9 mouse cellular contexts compared by ENCODE assay signal in genomic region chr8:84839411-84839810, GRCm38 (mm10). TPM values are rescaled to one million over a fixed set of nuclear protein-coding genes. Genes with fewer than 3 reads are reported as not detected.
DNase-seq lines count a peak whose midpoint lies in the region; ATAC-seq and TF ChIP-seq lines count a peak whose summit lies in the region.
"Had no signal": no experiment of that assay in that cellular context is flagged by ENCODE, and none has a peak within 500 bp of the region (broad histone marks: within the 10 kb centered on the region; RNA-seq: fewer than 3 reads in every experiment).

No protein-coding gene starts in this region.

- no peaks in the 10 kb centered on the region for H3K27me3 ChIP-seq in kidney, embryonic 16.5 days (ENCODE audit: insufficient read depth, low read length)
- no peaks in the 10 kb centered on the region for H3K27me3 ChIP-seq in embryonic facial prominence, embryonic 12.5 days
- no peaks in the 10 kb centered on the region for H3K27me3 ChIP-seq in intestine, postnatal 0 days (replicated peaks; ENCODE audit: control insufficient read depth, insufficient read depth, low read length)
- H3K27me3 ChIP-seq in midbrain, postnatal 0 days (ENCODE audit: insufficient read depth, low read length): no peaks in the 10 kb centered on the region

- TF ChIP-seq CTCF in intestine, postnatal 0 days (IDR thresholded peaks at IDR 0.05; ENCODE audit: low read depth): no peak
- no peak for TF ChIP-seq CTCF in midbrain, postnatal 0 days (IDR thresholded peaks at IDR 0.05)

- peak overlapping the region; percentile 90; the same call in 1 of the 2 replicates for H3K27ac ChIP-seq in kidney, embryonic 16.5 days (ENCODE audit: low read length)
- H3K27ac ChIP-seq in embryonic facial prominence, embryonic 12.5 days: no peak overlapping the region
- no peak overlapping the region for H3K27ac ChIP-seq in intestine, postnatal 0 days (ENCODE audit: low read depth, low read length)
- H3K27ac ChIP-seq in midbrain, postnatal 0 days (ENCODE audit: low read depth, low read length): no peak overlapping the region

- peak overlapping the region; percentile 91 for H3K9ac ChIP-seq in kidney, embryonic 16.5 days (replicated peaks; ENCODE audit: low read length)
- H3K9ac ChIP-seq in embryonic facial prominence, embryonic 12.5 days: peak overlapping the region; percentile 85; the same call in 1 of the 2 replicates
- H3K9ac ChIP-seq in intestine, postnatal 0 days (ENCODE audit: low read depth, low read length): no peak overlapping the region
- H3K9ac ChIP-seq in midbrain, postnatal 0 days (replicated peaks; ENCODE audit: low read length, poor library complexity, severe bottlenecking): 0 out of 2 replicates have a peak overlapping the region, but pooled peaks have one; percentile 96

- DNase-seq in kidney, postnatal 25 days: no peak
- no peak for DNase-seq in midbrain, postnatal 0 days (ENCODE audit: low spot score)
- DNase-seq in urinary bladder, postnatal 4 days (ENCODE audit: low spot score in 2 of 2): no peak
- no peak for DNase-seq in thymus, postnatal 10 days (ENCODE audit: low spot score in 2 of 2)
- no peak for DNase-seq in B cell, adult 2 months
- DNase-seq: lung, postnatal 14 days had no signal

- H3K4me2 ChIP-seq in kidney, embryonic 16.5 days (replicated peaks; ENCODE audit: low read depth, low read length): peak overlapping the region; percentile 55
- peak overlapping the region; percentile 67 for H3K4me2 ChIP-seq in embryonic facial prominence, embryonic 12.5 days (replicated peaks)
- H3K4me2 ChIP-seq in intestine, postnatal 0 days (replicated peaks; ENCODE audit: low read depth): peak overlapping the region; percentile 78
- peak overlapping the region; percentile 76 for H3K4me2 ChIP-seq in midbrain, postnatal 0 days (ENCODE audit: low read depth, low read length, poor library complexity, severe bottlenecking)

- ATAC-seq in kidney, embryonic 16.5 days (ENCODE audit: low FRiP score, low TSS enrichment): no peak
- no peak for ATAC-seq in embryonic facial prominence, embryonic 12.5 days (ENCODE audit: insufficient number of reproducible peaks, insufficient read depth, low FRiP score, low TSS enrichment)
- no peak for ATAC-seq in intestine, postnatal 0 days
- ATAC-seq in midbrain, postnatal 0 days (ENCODE audit: low FRiP score): no peak

- 88% methylated on average over 2 of the region's 2 CpGs for WGBS in kidney, embryonic 16.5 days
- WGBS in embryonic facial prominence, embryonic 12.5 days: 94% methylated on average over 2 of the region's 2 CpGs
- WGBS in intestine, postnatal 0 days: 77% methylated on average over 2 of the region's 2 CpGs
- WGBS in midbrain, postnatal 0 days: 87% methylated on average over 2 of the region's 2 CpGs

- H3K36me3 ChIP-seq in kidney, embryonic 16.5 days (ENCODE audit: insufficient read depth, low read length): peaks cover 70% of the 10 kb centered on the region
- H3K36me3 ChIP-seq in embryonic facial prominence, embryonic 12.5 days: peaks cover 78% of the 10 kb centered on the region
- H3K36me3 ChIP-seq in intestine, postnatal 0 days (ENCODE audit: control insufficient read depth, insufficient read depth): peaks cover 70% of the 10 kb centered on the region
- H3K36me3 ChIP-seq in midbrain, postnatal 0 days (ENCODE audit: insufficient read depth, low read length): peaks cover 70% of the 10 kb centered on the region

- H3K4me3 ChIP-seq in kidney, embryonic 16.5 days (ENCODE audit: low read length): peak overlapping the region; percentile 82
- H3K4me3 ChIP-seq in embryonic facial prominence, embryonic 12.5 days: peak overlapping the region; percentile 88
- peak overlapping the region; percentile 77; the same call in 1 of the 2 replicates for H3K4me3 ChIP-seq in intestine, postnatal 0 days (ENCODE audit: low read depth, low read length)
- peak overlapping the region; percentile 79 for H3K4me3 ChIP-seq in midbrain, postnatal 0 days (ENCODE audit: low read depth, low read length)

- H3K9me3 ChIP-seq in kidney, embryonic 16.5 days (ENCODE audit: low read length): no peaks in the 10 kb centered on the region
- H3K9me3 ChIP-seq in embryonic facial prominence, embryonic 12.5 days: no peaks in the 10 kb centered on the region
- no peaks in the 10 kb centered on the region for H3K9me3 ChIP-seq in intestine, postnatal 0 days (ENCODE audit: control insufficient read depth)
- no peaks in the 10 kb centered on the region for H3K9me3 ChIP-seq in midbrain, postnatal 0 days (ENCODE audit: low read length)

- H3K4me1 ChIP-seq in kidney, embryonic 16.5 days (ENCODE audit: insufficient read depth, low read length): peaks cover 38% of the 10 kb centered on the region
- H3K4me1 ChIP-seq in embryonic facial prominence, embryonic 12.5 days: peaks cover 43% of the 10 kb centered on the region
- H3K4me1 ChIP-seq in intestine, postnatal 0 days (replicated peaks; ENCODE audit: control insufficient read depth, insufficient read depth, low read length): no peaks in the 10 kb centered on the region
- H3K4me1 ChIP-seq in midbrain, postnatal 0 days (ENCODE audit: insufficient read depth, low read length): peaks cover 9% of the 10 kb centered on the region; the same call in 1 of the 2 replicates

RNA-seq across cellular contexts. Expression of gene Rad23a, which starts 1.1 kb away (rescaled TPM):
- 109 and 114 TPM in 2 replicates for polyA plus RNA-seq in kidney, embryonic 16.5 days (2015; fragmentation: Nextera tagmentation; extraction: Ambion mirVana)
- 96.0 TPM in 2 replicates for polyA plus RNA-seq in embryonic facial prominence, embryonic 12.5 days (2016; fragmentation: Nextera tagmentation; extraction: Ambion mirVana)
- 67.8 and 74.2 TPM in 2 replicates for polyA plus RNA-seq in intestine, postnatal 0 days (2015; fragmentation: Nextera tagmentation; extraction: Ambion mirVana)
- 43.8 and 57.5 TPM in 2 replicates for total RNA-seq in midbrain, postnatal 0 days (2014; rRNA removed)
- polyA plus RNA-seq in midbrain, postnatal 0 days (2015; fragmentation: Nextera tagmentation; extraction: Ambion mirVana): 83.5 and 88.3 TPM in 2 replicates

RNA-seq across cellular contexts. Expression of gene Calr, which starts 7.3 kb away (rescaled TPM):
- 1,143 and 1,180 TPM in 2 replicates for polyA plus RNA-seq in kidney, embryonic 16.5 days (2015; fragmentation: Nextera tagmentation; extraction: Ambion mirVana)
- 919 and 944 TPM in 2 replicates for polyA plus RNA-seq in embryonic facial prominence, embryonic 12.5 days (2016; fragmentation: Nextera tagmentation; extraction: Ambion mirVana)
- polyA plus RNA-seq in intestine, postnatal 0 days (2015; fragmentation: Nextera tagmentation; extraction: Ambion mirVana): 474 and 507 TPM in 2 replicates
- total RNA-seq in midbrain, postnatal 0 days (2014; rRNA removed): 369 and 436 TPM in 2 replicates
- 444 and 445 TPM in 2 replicates for polyA plus RNA-seq in midbrain, postnatal 0 days (2015; fragmentation: Nextera tagmentation; extraction: Ambion mirVana)

RNA-seq across cellular contexts. Expression of gene Gadd45gip1, which starts 8.1 kb away (rescaled TPM):
- polyA plus RNA-seq in kidney, embryonic 16.5 days (2015; fragmentation: Nextera tagmentation; extraction: Ambion mirVana): 49.7 and 51.6 TPM in 2 replicates
- polyA plus RNA-seq in embryonic facial prominence, embryonic 12.5 days (2016; fragmentation: Nextera tagmentation; extraction: Ambion mirVana): 46.7 and 46.8 TPM in 2 replicates
- 36.3 and 37.6 TPM in 2 replicates for polyA plus RNA-seq in intestine, postnatal 0 days (2015; fragmentation: Nextera tagmentation; extraction: Ambion mirVana)
- total RNA-seq in midbrain, postnatal 0 days (2014; rRNA removed): 27.5 and 28.2 TPM in 2 replicates
- 42.9 and 45.1 TPM in 2 replicates for polyA plus RNA-seq in midbrain, postnatal 0 days (2015; fragmentation: Nextera tagmentation; extraction: Ambion mirVana)

RNA-seq across cellular contexts. Expression of gene Dand5, which starts 16.8 kb away (rescaled TPM):
- polyA plus RNA-seq in kidney, embryonic 16.5 days (2015; fragmentation: Nextera tagmentation; extraction: Ambion mirVana): 6.6 and 9.0 TPM in 2 replicates
- 5.3 and 5.5 TPM in 2 replicates for polyA plus RNA-seq in embryonic facial prominence, embryonic 12.5 days (2016; fragmentation: Nextera tagmentation; extraction: Ambion mirVana)
- polyA plus RNA-seq in intestine, postnatal 0 days (2015; fragmentation: Nextera tagmentation; extraction: Ambion mirVana): 1.9 and 2.2 TPM in 2 replicates
- 7.6 and 7.7 TPM in 2 replicates for total RNA-seq in midbrain, postnatal 0 days (2014; rRNA removed)
- polyA plus RNA-seq in midbrain, postnatal 0 days (2015; fragmentation: Nextera tagmentation; extraction: Ambion mirVana): 12.6 and 14.5 TPM in 2 replicates

RNA-seq across cellular contexts. Expression of gene Farsa, which starts 17.4 kb away (rescaled TPM):
- polyA plus RNA-seq in kidney, embryonic 16.5 days (2015; fragmentation: Nextera tagmentation; extraction: Ambion mirVana): 110 and 120 TPM in 2 replicates
- 106 and 108 TPM in 2 replicates for polyA plus RNA-seq in embryonic facial prominence, embryonic 12.5 days (2016; fragmentation: Nextera tagmentation; extraction: Ambion mirVana)
- 27.3 and 28.3 TPM in 2 replicates for polyA plus RNA-seq in intestine, postnatal 0 days (2015; fragmentation: Nextera tagmentation; extraction: Ambion mirVana)
- 74.8 and 84.6 TPM in 2 replicates for total RNA-seq in midbrain, postnatal 0 days (2014; rRNA removed)
- 92.7 and 103 TPM in 2 replicates for polyA plus RNA-seq in midbrain, postnatal 0 days (2015; fragmentation: Nextera tagmentation; extraction: Ambion mirVana)
